Mouse (Mus musculus): ENCODE measurements around the gene Tmem138. TPM values are rescaled to one million over a fixed set of nuclear protein-coding genes. Genes with fewer than 3 reads are reported as not detected.

The Tmem138 gene
- polyA plus RNA-seq (2012), result 4.4 and 5.6 TPM in 2 replicates

- TF ChIP-seq GATA1 (IDR thresholded peaks at IDR 0.05; ENCODE audit: low read length), result no peak
Observed at GRCm38 (mm10) chr19:10576690-10577561, at the start of gene Tmem138, which contains the start of gene Cyb561a3. Gene Tmem138, minus strand, starts transcription at chr19:10577362. Gene Cyb561a3, plus strand, starts transcription at chr19:10577172.

GRCm38 (mm10) chr19:10608573-10609240 is 31.5 kb upstream of the Tmem138 start:
- TF ChIP-seq GATA1 (IDR thresholded peaks at IDR 0.05; ENCODE audit: low read length), result no peak

- TF ChIP-seq GATA1 (IDR thresholded peaks at IDR 0.05; ENCODE audit: low read length), result peak; percentile 35
Observed at GRCm38 (mm10) chr19:10605901-10606622, 28.9 kb upstream of the Tmem138 start.

GRCm38 (mm10) chr19:10605293-10605900 is 28.2 kb upstream of the Tmem138 start, which contains the start of the genes Ddb1 and Tkfc:
Gene Ddb1, plus strand, starts transcription at chr19:10605327.
Gene Tkfc, minus strand, starts transcription at chr19:10605654.
- no peak for TF ChIP-seq GATA1 (IDR thresholded peaks at IDR 0.05; ENCODE audit: low read length)

GRCm38 (mm10) chr19:10604534-10604933 is 27.4 kb upstream of the Tmem138 start:
- no peak for TF ChIP-seq GATA1 (IDR thresholded peaks at IDR 0.05; ENCODE audit: low read length)

- TF ChIP-seq GATA1 (IDR thresholded peaks at IDR 0.05; ENCODE audit: low read length), result no peak
Observed at GRCm38 (mm10) chr19:10603660-10604523, 26.7 kb upstream of the Tmem138 start.

- TF ChIP-seq GATA1 (IDR thresholded peaks at IDR 0.05; ENCODE audit: low read length), result no peak
Observed at GRCm38 (mm10) chr19:10602787-10603186, 25.6 kb upstream of the Tmem138 start.

- no peak for TF ChIP-seq GATA1 (IDR thresholded peaks at IDR 0.05; ENCODE audit: low read length)
Observed at GRCm38 (mm10) chr19:10602247-10602769, 25.1 kb upstream of the Tmem138 start.

GRCm38 (mm10) chr19:10599648-10600047 is 22.5 kb upstream of the Tmem138 start:
- no peak for TF ChIP-seq GATA1 (IDR thresholded peaks at IDR 0.05; ENCODE audit: low read length)

- TF ChIP-seq GATA1 (IDR thresholded peaks at IDR 0.05; ENCODE audit: low read length), result no peak
Observed at GRCm38 (mm10) chr19:10598188-10598587, 21.0 kb upstream of the Tmem138 start.

GRCm38 (mm10) chr19:10591659-10592377 is 14.7 kb upstream of the Tmem138 start:
- no peak for TF ChIP-seq GATA1 (IDR thresholded peaks at IDR 0.05; ENCODE audit: low read length)

GRCm38 (mm10) chr19:10590301-10590700 is 13.1 kb upstream of the Tmem138 start:
- TF ChIP-seq GATA1 (IDR thresholded peaks at IDR 0.05; ENCODE audit: low read length), result no peak

- TF ChIP-seq GATA1 (IDR thresholded peaks at IDR 0.05; ENCODE audit: low read length), result no peak
Observed at GRCm38 (mm10) chr19:10589127-10589857, 12.1 kb upstream of the Tmem138 start.

Data from G1E-ER4 (cell line).